Mouse (Mus musculus): Measurements from ENCODE around the gene Mepe.

Mepe gene

GRCm38 (mm10) chr5:104351874-104352273 is 26.7 kb downstream of the Mepe start:
- no peak for DNase-seq (ENCODE audit: low spot score in 2 of 2)

GRCm38 (mm10) chr5:104357575-104357974 is 32.4 kb downstream of the Mepe start:
- no peak for DNase-seq (ENCODE audit: low spot score in 2 of 2)

- no peak for DNase-seq (ENCODE audit: low spot score in 2 of 2)
Observed at GRCm38 (mm10) chr5:104358592-104358991, 33.5 kb downstream of the Mepe start.

GRCm38 (mm10) chr5:104359257-104359656 is 34.1 kb downstream of the Mepe start:
- DNase-seq (ENCODE audit: low spot score in 2 of 2): no peak

GRCm38 (mm10) chr5:104370580-104370979 is 45.5 kb downstream of the Mepe start:
- DNase-seq (ENCODE audit: low spot score in 2 of 2): no peak

- no peak for DNase-seq (ENCODE audit: low spot score in 2 of 2)
Observed at GRCm38 (mm10) chr5:104371284-104371683, 46.2 kb downstream of the Mepe start.

GRCm38 (mm10) chr5:104373648-104374307 is 48.6 kb downstream of the Mepe start:
- no peak for DNase-seq (ENCODE audit: low spot score in 2 of 2)

GRCm38 (mm10) chr5:104374308-104374660 is 49.2 kb downstream of the Mepe start:
- DNase-seq (ENCODE audit: low spot score in 2 of 2): no peak

GRCm38 (mm10) chr5:104375132-104375531 is 50.0 kb downstream of the Mepe start:
- no peak for DNase-seq (ENCODE audit: low spot score in 2 of 2)

GRCm38 (mm10) chr5:104376890-104377289 is 51.8 kb downstream of the Mepe start:
- no peak for DNase-seq (ENCODE audit: low spot score in 2 of 2)

GRCm38 (mm10) chr5:104380574-104380973 is 55.4 kb downstream of the Mepe start:
- DNase-seq (ENCODE audit: low spot score in 2 of 2): no peak

- no peak for DNase-seq (ENCODE audit: low spot score in 2 of 2)
Observed at GRCm38 (mm10) chr5:104381671-104382070, 56.5 kb downstream of the Mepe start.

- DNase-seq (ENCODE audit: low spot score in 2 of 2): no peak
Observed at GRCm38 (mm10) chr5:104384540-104384939, 59.4 kb downstream of the Mepe start.

GRCm38 (mm10) chr5:104385521-104385920 is 60.4 kb downstream of the Mepe start:
- DNase-seq (ENCODE audit: low spot score in 2 of 2): no peak

GRCm38 (mm10) chr5:104386908-104387307 is 61.8 kb downstream of the Mepe start:
- DNase-seq (ENCODE audit: low spot score in 2 of 2): no peak

Data from thymus, postnatal 10 days (tissue).